Mouse (Mus musculus): ENCODE measurements around the gene Atf6.

DNA sequence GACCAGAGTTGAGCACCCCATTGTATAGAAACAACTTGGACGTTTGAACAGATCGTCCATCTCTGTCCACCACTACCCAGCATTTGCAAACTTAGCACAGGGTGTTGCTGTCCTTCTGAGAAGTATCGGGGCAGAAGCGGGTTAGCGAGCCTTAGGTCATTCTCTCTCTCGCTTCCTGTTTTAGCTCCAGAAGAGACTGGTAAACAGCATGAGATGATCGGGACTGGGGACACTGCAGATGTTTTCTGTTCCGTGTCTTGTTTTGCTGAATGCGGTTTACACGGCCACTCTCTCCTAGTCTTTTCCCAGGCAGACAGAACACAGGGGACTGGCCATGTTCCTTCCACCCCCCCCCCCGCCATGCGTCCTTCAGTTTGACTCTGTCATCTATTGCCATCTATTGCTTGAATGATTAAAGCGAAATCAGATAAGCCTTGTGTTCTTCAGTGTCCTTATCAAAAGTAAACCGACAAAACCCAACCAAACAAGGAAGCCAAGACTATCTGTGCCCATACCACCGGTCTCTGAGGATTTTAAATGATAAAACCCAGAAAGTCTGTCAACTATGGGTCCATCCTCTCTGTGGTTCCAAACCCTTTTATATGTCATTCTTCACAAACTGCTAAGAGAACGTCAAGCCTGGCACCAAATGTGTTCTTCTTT, 31.0 kb upstream of the Atf6 start:
- TF ChIP-seq CTCF (IDR thresholded peaks at IDR 0.05; ENCODE audit: low read depth) (no peak), EP300 (IDR thresholded peaks at IDR 0.05; ENCODE audit: low read depth) (no peak)

Data from heart, postnatal 0 days (tissue).